Mouse (Mus musculus) adrenal gland, adult 2 months (tissue): ENCODE data around the gene Slmap. TPM values are rescaled to one million over a fixed set of nuclear protein-coding genes. Genes with fewer than 3 reads are reported as not detected.
"Not testable (repeated sequence)": the region's sequence is repeated elsewhere in the genome, so short reads cannot be mapped to it uniquely, and the experiment has no call there.

ENCODE experiments used
- DNase-seq: peaks from one replicate; pipeline ENCODE4 v3.0.0; 2021
- polyA plus RNA-seq: library from polyadenylated mRNA; depleted of rRNA; stranded (reverse); fragments of >200 nt; gene quantifications from 2 replicates; pipeline ENCODE4 v1.2.3, GENCODE M21; 2012
- total RNA-seq, 2 experiments: library from RNA; stranded (reverse); gene quantifications; 2 replicates each; pipeline ENCODE4 v1.2.3; 2021

The Slmap gene
- total and polyA plus RNA-seq, 3 experiments, result 54.4 to 90.0 (median 87.7) TPM

DNA sequence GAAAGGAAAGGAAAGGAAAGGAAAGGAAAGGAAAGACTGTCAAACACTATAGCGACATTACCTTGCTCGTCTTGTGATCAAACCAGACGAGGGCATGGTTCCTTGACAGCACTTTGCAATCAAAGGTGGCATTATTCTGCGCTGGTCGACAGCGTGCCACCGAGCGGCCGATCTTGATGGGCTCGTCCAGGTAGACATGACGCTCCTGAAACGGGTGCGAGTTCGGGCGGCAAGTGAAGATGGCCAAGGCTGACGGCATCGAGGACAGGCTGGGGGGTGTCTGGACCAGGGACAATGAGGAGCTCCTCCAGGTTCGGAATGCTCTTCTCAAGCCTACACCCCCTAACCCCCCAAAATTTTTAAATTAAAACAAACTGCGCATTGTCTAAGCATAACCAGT lies 1.5 kb downstream of the Slmap start:
- peak; percentile 38 for DNase-seq

DNA sequence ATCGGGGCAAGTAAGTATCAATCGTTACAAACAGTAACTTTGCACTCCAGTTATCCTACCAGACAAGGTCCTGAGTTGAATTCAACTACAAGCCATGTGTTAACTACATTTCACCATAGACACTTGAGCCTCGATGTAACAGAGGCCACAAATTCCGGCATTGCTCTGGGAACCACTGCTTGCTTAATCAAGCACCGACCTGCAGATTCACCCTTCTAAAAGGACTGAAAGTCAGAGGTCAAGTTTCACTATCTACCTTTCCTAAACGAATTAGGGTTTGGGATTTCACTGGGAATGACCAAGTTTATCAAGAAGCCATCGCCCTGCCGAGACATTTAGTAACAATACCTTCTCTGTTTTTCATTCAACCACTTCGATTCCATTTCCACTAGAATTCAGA lies 2.0 kb downstream of the Slmap start:
- no peak for DNase-seq

DNA sequence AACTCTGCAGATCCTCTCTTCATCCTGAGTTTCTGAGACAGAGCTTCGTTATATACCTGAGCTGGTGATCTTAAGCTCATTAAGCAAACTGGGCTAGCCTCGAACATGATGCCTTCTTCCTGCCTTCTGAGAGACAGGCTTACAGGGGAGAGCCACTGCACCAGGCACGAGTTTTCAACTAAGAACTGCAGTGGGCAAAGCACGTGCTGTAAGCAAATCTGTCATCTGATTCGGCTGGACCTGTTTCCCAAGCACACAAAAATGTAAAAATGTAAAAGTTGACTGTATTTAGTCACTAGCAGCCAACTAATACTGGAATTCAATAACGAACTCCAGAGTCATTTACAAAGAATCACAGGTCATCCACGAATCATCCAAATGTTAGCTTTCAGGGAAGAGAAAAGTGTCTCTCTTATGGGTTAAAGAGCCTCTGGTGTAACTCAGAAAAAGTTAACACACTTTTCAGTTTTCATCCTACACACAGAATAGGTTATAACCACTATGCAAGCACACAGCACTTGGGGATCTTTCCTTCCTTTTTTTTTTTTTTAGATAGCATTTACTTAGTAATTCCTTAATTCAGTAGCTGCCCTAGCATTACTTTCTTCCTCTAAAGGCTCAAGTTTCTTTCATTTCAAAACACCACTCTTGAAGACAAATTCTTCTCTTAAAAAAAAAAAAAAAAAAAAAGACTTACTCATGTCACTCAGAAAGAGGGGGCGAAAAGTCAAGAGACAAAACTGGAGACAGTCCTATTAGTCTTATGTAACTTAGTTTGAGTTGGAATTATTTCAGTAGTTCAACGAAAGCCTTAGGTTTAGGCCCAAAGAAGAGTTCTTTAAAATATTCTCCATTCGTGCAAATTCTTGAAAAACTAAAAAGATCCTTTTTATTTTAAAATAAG lies 3.1 kb downstream of the Slmap start:
- DNase-seq, result no peak

DNA sequence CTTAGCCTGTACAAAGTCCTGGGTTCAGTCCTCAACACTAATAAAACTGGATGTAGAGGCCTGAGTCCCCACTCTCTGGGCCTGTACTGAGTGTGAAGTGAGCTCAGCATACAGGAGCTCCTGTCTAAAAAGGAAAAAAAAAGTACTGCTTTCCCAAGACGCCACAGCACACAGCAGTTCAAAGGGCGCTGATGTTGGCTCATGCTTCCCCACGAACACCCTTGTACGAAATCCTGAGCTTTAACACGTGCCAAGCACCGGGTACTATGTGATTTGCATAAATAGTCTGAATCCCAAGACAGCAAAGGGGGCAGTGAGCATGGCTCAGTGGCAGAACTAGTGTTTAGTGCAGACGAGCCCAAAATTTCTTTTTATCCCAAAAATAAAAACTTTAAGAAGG lies 4.4 kb downstream of the Slmap start:
- no peak for DNase-seq

DNA sequence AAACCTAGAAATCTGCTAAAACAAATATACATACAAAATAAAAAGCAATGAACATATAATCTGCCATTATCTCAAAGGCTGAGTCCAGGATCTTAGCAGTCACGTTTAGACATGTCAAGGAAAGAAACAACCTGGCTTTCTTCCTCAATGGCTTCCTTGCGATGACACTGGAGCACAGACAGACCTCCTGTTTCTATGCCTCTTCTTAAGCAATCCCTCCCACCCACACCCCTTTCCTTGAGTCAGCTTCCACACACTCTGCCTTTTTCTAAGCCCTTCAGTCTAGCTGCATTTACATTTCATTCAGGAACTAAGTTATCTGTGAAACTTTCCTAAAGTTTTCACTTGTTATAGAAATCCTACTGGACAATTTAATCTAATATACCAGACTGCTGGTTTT lies 6.4 kb downstream of the Slmap start:
- no peak for DNase-seq

DNA sequence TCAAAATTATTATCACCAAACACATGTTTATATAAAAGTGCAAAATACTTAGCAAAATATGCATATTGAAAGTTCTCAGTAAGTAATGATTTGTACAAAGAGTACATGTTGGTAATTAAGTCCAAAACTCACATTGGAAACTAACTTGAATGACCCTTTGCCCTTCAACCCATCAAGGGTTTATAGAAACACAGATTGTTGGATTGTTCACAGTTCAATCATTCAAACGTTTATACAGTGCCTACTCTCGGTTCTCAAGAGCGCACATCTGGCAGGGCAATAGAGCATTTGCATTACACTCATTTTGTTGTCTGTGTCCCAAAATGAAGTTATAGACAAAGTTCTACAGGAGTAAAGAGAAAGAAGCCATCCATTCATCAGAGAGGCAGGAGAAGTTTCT lies 8.8 kb downstream of the Slmap start:
- no peak for DNase-seq

DNA sequence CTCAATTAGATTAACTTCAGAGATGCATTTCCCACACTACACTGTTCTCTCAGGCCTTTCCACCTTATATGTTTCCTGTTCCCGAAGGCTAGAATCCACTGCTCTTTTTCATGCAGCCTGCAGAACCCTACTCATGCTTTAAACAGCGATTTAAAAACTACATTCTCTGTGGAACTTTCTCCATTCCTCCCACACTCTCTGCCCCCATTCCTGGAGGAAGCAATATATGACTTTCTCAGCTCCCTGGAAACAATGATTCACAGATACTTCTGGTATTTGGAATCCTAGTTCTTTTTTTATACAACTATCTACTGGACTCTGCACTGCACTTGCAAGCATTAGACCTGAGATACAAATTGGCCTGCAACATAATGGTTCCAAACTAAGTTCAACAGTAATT lies 11.6 kb downstream of the Slmap start:
- DNase-seq, result no peak

DNA sequence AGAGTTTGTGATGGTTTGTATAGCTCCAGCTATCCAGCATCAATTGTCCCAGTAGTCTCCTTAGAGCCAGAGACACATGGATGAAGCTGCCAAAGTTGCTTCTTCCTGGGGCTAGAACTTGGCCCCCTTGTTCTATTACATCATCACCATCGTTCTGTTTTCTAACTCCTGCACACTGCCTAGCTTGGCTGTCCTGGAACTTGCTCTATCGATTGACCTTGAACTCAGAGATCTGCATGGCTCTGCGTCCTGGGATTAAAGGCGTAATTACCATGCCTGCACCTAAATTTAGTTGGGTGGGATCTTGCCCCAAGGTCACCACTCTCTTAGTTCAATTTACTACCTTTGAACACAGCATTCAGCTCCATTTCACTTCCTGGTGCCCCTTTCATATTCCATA lies 14.9 kb downstream of the Slmap start:
- no peak for DNase-seq

DNA sequence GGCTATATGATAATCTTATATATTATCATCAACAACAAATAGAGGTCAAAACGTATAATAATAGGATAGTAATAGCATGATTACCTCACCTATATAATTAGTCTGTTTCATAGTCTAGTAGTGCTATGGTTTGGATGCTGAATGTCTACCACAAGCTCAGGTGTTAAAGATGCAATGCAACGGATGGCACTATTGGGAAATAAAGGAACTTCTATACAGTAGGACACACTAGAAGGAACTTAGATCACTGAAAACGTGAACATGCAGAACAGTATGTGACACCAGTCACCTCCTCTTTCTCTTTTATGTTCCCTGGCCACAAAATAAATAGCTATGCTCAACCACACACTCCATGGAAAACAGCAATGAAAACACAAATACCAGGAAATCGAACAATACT lies 16.9 kb downstream of the Slmap start:
- DNase-seq, result no peak

DNA sequence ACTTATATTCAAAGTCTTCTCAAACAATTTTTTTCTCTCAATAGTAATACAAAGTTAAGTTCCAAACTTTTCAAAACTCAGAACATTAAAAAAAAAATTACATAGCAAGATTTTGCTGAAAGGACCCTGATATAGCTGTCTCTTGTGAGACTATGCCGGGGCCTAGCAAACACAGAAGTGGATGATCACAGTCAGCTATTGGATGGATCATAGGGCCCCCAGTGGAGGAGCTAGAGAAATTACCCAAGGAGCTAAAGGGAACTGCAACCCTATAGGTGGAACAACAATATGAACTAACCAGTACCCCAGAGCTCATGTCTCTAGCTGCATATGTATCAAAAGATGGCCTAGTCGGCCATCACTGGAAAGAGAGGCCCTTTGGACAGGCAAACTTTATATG lies 18.5 kb downstream of the Slmap start:
- not testable (repeated sequence) for DNase-seq

DNA sequence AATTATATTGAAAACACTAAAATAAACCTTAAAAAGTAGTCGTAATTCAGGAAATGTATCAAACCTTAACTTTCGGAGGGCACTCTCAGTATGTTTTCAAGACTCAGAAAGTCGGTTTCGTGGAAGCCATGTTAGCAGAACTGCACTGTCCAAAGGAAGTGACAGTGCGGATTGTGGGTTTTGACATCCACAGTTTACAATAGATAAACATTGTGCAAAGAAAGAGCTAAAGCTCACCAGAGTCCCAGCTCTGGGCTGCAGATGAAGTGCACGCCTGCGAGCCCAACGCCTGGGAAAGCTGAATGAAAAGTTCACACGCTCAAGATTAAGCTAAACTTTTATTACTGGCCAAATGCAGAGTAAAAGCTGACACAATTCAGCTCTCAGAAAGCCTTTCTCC lies 18.9 kb downstream of the Slmap start:
- DNase-seq, result no peak

DNA sequence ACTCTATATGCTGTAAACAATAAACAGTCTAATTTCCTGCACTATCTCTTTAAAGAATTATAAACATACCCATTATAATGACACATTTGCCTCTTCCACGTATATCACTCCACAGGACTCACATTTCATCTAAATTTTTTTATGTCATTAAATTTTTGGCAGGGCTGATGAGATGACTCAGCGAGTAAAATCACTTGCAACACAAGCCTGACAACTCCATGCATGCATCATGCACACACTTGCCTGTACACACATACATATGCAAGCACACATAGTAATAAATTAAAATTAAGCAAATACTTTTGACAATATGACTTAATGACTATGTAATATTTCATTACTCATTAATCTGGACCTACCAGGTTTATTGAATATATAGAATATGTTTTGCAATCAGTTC lies 24.2 kb downstream of the Slmap start:
- peak; percentile 35 for DNase-seq

DNA sequence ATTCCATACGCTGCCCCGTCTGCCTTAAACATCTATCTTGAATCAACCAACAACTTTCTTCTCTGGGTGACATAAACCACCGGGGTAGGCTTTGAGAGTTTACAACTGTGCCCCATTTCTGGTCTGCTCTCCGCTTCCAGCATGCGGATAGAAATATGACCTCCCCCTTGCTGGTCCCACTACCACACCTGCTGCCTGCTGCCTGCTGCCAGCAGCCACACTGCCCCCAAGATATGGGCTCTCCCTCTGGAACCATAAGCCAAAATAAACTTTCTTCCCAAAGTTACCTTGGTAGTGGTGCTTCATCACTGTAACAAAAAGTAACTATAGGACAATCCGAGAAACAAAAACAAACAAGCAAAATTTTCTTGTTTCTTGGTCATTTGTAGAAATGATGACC lies 26.6 kb downstream of the Slmap start:
- DNase-seq, result no peak

DNA sequence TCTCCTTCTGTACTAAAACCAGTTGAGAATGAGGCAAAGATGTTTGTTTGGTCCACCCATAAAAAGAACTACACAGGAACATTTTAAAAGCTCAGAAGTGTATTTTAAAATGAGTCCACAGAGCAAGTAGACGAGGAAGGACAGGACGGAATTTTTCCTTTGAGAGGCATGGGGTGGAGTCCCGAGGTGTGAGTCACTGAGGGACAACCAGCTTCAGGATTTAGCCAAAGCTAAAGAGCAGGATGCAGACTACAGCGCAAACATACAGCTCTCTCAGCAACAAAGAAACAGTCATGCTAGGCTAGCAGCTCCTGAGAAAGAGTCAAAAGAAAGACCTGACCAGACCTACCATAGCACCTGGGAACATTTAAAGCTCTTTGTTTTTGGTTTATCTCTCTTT lies 27.4 kb downstream of the Slmap start:
- peak; percentile 60 for DNase-seq

DNA sequence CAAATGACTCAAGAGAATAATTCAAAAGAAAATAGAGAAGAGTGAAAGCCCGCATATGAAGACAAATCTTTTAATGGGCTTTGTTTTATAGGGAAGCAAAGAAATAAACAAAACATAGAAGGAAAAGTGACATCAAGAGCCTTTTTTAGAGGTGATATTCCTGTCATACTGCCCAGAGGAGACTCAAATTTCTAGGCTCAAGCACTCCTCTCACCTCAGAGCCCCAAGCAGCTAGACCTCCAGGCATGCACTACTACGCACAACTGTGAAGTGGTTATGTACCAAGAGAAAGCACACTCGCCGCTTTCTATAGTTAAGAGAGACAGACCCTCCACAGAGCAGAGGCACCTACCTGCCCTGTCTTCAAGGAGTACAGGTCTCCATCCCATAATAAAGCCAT lies 30.2 kb downstream of the Slmap start:
- no peak for DNase-seq

DNA sequence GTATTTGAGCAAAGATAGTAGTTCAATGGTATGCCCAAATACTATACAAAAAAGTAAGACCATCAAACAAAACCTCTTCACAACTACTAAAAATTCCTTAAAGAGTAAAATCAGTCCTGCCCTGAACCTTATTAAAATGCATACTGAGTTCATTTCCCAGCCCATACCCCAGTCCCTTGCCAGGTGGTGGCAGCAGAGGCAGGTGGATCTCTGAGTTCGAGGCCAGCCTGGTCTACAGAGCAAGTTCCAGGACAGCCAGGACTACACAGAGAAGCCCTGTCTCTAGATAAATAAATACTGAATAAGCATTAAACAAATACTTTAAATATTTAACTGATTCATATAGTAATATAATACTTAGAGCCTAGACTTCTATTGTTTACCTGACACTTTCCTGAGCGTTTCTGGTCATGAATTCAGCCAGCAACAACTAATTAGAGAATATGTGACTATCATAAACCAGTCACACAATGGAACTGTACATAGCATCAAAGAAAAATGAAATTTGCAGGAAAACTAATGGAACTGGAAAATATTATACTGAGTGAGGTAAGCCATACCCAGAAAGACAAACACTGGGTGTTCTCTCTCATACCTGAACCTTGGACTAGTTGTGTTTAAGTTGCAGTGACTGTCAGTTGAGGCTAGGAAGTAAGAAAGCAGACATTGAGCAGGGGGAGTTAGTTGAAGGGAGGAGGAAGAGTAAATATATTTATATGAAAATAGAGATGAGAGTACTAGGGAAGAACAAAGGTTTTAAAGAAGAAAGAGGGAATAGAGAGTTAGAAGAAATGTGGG lies 34.4 kb downstream of the Slmap start:
- no peak for DNase-seq

DNA sequence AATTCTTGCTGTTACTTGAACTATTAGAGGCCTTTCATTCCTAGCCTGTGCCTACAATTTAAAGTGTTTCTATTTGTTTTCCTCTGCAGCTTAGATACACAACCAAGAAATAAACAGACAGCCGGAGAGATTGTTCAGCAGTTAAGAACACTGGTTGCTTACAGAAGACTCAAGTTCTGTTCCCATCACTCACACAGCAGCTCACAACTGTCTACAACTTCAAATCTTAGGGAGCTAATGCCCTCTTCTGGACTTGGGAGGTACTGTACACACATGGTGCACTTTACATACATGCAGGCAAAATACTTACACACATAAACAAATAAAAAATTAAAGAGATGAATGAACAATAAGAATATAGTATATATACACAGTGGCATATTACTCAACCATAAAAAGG lies 39.7 kb downstream of the Slmap start:
- no peak for DNase-seq

DNA sequence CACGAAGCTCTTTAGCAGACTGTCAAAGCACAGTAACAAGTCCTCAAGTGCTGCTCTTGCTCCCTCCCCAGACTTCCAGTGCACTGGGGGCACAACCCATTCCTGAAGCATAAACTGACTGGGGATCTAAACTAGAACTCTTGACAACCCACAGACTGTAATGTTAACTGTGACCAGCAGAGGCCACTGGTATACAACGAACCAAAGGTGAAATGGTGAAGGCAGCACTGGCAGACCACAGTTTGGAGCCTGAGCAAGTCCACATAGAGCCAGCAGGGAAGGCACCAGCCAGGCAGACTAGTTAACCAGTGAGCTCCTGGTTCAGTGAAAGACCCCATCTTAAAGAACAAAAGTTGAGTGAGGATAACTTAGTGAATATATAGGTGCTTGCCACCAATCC lies 43.6 kb downstream of the Slmap start:
- DNase-seq, result peak; percentile 75

DNA sequence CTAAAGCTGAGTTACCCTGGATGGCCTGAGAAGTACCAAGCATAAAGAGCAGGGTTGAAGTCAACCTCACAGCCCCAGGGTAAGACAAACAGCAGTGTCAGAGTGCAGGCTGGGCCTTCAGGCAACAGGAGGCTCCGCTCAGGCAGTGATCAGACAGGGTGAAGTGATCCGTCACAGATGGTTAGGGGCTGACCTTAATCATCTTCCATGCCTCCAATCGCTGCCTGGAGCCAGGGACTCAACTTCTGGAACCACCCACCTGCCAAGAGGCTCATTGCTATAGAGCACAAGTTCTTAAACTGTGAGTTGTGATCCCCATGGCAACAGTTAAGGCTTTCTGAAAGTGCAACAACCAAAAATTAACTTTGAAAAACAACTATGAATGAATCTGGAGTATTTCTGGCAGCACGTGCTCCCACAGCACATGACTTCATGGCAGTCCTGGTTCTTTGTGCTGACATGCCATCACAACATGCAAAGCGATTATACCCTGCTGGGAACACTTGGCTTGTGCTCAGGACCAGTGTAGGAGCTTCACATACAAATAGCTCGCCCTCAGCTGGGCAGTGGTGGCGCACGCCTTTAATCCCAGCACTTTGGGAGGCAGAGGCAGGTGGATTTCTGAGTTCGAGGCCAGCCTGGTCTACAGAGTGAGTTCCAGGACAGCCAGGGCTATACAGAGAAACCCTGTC lies 46.3 kb downstream of the Slmap start:
- no peak for DNase-seq

DNA sequence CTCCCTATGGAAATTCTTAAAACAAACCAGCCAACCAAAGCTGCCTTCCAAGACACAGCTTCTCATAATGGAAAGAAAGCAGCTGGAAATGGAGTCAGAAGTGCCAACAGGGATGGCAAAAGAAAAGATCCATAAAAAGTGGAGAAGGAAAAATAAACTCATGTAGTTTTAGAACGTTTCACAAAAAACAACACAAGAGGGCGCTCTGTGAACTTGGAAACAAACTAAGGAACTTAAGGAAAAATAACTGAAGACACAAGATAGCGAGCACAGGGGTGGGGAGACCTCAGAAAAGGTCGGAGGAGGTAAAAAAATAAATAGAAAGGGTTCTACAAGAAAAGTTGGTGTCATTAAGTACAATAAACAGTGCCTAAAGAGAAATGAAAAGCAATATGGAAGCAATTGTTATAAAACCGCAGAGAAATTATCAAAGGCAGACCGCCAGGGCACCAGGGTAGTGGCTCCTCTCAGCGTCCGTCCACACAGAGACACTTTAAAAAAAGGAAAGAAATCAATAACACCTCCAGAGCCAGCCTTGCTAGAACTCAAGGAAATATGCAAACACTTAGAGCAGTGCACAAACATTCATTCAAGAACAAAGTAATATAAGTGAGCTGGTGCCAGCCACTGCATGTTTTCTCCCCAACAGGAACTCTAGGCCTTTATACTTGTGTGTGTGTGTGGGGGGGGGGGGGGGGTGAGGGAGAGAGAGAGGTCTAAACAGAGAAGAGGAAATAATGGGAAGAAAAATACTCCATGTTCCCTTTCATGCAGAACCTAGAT lies 48.1 kb downstream of the Slmap start:
- no peak for DNase-seq

DNA sequence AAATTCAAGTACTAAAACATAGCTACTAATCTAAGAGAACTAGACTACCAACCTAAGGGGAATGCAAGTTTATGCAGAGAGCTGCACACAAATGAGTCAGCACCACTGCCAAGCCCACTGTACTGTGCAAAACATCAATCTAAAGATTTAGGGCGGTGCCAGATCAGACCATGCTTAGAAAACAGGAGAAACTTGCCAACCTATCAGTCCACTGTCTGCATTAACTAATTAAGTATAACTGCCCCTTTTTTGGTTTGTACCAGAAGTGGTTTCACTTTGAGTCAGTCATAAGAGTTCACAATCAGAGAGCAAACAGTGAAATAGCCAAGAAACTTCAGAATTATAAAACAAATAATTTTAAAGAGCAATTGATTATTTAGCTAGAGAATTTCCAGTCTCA lies 53.3 kb downstream of the Slmap start:
- no peak for DNase-seq

DNA sequence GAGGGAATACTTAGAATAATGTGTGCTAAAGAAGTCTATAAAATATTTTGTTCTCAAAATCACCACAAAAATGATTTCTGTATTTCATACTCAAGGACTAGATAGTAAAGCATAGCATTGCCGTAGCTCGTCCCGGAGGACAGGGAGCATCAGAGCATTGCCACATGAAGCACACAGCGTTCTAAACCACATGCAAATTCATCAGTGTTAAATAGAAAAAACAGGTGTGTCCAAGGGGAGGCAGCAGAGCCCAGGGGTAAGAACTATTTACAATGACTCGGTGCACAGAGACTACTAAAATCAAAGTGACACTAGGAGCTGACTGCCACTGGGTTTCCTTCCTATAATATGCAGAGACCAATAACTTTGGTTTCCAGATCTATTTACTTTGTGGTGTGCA lies 57.0 kb downstream of the Slmap start:
- DNase-seq, result no peak
